Mouse (Mus musculus) adrenal gland, adult 8-10 months (tissue): ENCODE data around the gene Sgce. TPM values are rescaled to one million over a fixed set of nuclear protein-coding genes. Genes with fewer than 3 reads are reported as not detected.

Source experiments
- DNase-seq: peaks from one replicate; pipeline ENCODE4 v3.0.0; 2022
- total RNA-seq, 4 experiments: library from RNA; stranded (reverse); gene quantifications; 2 replicates each; pipeline ENCODE4 v1.2.4; 2022

Sgce gene
- total RNA-seq, 4 experiments from 2014 or later, result 67.4 to 94.6 (median 82.5) TPM

GRCm38 (mm10) chr6:4642068-4642467 is 104.9 kb downstream of the Sgce start:
- no peak for DNase-seq

- no peak for DNase-seq
Observed at GRCm38 (mm10) chr6:4634804-4635203, 112.2 kb downstream of the Sgce start.

- no peak for DNase-seq
Observed at GRCm38 (mm10) chr6:4633189-4633588, 113.8 kb downstream of the Sgce start.

GRCm38 (mm10) chr6:4631464-4631863 is 115.5 kb downstream of the Sgce start:
- DNase-seq, result no peak

Other genes starting within 250 kb of the Sgce start
- 10 to 100 TPM; 61.7 to 93.1 (median 71.1) TPM for gene Col1a2, start 242.4 kb downstream of the Sgce start, total RNA-seq
- gene Casd1, start 146.4 kb downstream of the Sgce start, total RNA-seq, result 10 to 100 TPM; 34.7 to 50.3 (median 38.3) TPM
- gene Peg10, start 99 bp upstream of the Sgce start, total RNA-seq, result 100 to 1,000 TPM; 229 to 471 (median 312) TPM
- gene Ppp1r9a, start 155.7 kb upstream of the Sgce start, total RNA-seq, result 10 to 100 TPM; 51.4 to 80.7 (median 59.5) TPM